Mouse (Mus musculus): ENCODE results near the gene Tle2.

Tle2 gene

GRCm38 (mm10) chr10:81574081-81575056 is at the start of gene Tle2:
Tle2 (plus strand) TSS chr10:81574561.
- no peak for DNase-seq

DNA sequence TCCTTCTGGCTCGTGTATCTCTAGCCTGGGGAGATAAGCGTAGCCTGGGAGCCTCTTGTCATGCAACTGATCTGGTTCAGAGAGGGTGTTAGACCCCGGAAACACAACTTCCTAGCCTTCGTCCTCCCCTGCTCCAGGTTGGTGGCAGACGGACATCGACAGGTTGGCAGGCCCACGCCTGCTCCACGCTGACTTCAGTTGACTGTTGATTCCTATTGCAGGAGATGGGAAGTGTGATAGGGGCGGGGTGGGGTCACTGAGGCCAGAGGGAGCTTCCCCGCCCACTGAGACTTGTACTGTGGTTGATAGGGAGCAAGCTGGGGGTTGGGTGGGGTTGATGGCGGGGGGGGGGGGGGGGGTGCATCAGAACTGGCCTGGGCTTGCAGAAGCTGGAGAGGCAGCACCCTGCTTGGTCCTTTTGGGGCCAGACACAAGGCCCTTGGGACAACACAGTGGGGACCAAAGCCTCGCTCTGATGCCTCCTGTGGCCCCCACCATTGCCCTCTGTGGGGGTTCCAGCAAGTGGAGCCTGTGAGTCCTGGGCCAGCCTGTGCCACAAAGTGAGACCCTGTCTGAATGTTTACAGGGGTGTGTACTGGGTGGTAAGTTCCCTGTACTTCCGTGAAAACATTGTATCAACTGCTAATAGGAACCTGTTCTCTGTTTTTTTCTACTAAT is 49.2 kb upstream of the Tle2 start:
- peak; percentile 47 to 73 for DNase-seq

- DNase-seq = peak; percentile 80 to 86
Observed at GRCm38 (mm10) chr10:81526779-81527178, 47.6 kb upstream of the Tle2 start.

GRCm38 (mm10) chr10:81534826-81535225 is 39.5 kb upstream of the Tle2 start:
- no peak for DNase-seq

GRCm38 (mm10) chr10:81536734-81537133 is 37.6 kb upstream of the Tle2 start:
- no peak for DNase-seq

GRCm38 (mm10) chr10:81537429-81537828 is 36.9 kb upstream of the Tle2 start:
- no peak for DNase-seq

DNA sequence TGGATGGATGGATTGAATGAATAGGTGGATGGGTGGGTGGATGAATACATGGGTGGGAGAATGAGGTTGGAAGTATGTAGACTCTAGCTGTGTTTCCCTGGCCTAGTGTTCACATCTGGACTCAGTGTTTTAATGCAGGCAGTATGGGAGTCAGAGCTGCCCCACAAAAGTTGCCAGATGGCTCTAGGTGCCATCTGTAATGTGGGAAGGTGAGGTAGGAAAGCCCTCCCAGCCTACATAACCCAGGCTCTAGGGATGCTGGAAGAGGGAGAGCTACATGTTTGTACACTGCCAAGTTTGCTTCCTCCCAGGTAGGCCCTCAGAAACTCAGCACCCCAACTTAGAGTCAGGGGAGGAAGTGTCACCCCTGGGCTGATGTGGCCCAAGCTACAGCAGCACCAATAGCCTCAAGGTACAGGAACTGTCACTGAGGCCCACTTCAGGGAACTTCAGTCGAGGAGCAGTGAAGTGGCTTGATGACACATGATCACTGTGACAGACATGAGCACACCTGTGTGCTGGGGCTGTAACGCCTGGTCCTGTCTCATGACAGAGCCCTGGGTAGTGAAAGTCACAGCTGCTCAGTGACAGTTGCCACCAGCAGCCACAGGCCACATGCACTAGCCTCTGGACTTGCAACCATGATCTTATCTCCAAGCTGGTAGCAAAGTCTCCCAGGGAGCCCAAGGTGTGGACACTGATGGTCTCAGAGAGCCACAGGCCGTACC is 35.9 kb upstream of the Tle2 start:
- DNase-seq = no peak

DNA sequence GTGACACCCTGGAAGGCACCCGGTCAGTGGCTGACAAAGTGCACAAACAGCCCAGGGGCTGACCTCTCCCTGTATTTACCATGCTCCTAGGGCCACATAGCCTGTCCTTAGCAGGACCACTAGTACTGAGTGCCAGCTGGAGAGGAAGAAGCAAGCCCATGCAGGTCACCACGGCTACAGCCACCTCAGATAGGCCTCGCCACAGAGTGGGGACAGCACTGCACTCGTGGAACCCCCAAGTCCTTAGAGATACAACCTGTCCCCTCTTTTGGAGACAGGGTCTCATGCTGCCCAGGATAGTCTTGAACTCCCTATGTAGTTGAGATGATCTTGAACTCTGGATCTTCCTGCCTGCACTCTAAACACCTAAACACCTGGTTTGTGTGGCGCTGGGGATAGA is 33.0 kb upstream of the Tle2 start:
- DNase-seq = no peak

DNA sequence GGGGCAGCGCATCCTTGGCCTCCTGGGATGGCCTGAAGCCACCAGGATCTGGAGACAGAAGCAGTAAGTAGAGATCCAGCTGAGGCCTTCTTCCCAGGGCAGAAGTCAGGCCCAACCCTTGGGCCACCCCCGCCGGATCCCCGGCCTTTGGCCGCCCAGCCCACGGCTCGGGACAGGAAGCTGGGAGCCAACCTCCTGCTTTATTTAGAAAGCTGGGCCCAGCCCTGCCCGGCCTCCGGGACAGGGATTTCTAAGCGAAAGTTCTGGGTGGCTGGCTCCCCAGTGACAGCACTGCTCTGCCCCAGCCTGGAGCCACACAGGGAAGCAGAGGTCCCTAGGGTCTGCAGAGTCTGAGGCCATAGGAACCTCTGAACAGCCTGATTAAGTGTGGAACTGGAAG is 32.6 kb upstream of the Tle2 start:
- peak; percentile 71 to 73 for DNase-seq

GRCm38 (mm10) chr10:81542727-81543460 is 31.5 kb upstream of the Tle2 start:
- no peak for DNase-seq

GRCm38 (mm10) chr10:81543633-81544032 is 30.7 kb upstream of the Tle2 start:
- no peak for DNase-seq

DNA sequence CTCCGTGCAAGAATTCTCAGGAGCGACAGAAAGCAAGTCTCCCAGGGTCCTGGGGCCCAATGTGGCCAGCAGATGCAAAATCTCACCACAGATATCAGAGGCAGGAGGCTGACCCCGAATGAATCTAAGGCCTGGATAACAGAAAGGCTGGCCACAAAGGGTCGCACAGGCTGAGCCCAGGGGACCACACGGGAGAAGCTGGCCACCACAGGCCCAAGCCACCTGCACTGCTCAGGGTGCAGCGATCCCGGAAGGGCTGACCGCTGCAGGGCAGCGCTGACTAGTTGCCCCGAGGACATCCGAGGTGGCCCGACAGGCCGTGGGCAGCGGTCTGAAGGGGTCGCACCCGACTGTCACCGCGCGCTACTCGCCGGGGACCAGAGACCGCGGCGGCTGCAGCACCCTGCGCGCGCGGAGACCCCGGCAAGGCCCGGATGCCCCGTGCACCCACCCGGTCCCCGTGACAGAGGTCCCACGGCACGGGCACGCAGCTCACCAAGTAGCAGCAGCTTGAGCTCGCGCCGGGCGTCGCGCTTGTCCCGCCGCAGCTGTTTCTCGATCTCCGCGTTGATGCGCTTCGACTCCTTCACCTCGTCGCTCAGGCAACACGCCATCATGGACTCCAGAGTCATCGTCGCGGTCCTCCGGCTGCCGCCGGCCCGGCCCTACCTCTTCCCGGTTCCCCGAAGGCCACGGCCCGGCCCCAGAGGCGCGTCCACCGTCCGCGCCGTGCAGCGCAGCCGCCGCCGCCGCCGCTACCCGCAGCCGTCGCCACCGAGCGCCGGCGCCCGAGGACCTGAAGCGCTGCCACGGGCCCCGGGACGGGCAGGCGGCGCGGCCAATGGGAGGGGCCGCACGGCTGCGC is 29.8 kb upstream of the Tle2 start:
- DNase-seq = peak in 1 of 2 experiments; percentile 32

GRCm38 (mm10) chr10:81545161-81545747 is 29.1 kb upstream of the Tle2 start, which contains the start of gene Gna11:
Gna11 (minus strand) TSS chr10:81545190.
- peak; percentile 99 to 100 for DNase-seq

GRCm38 (mm10) chr10:81546332-81546731 is 28.0 kb upstream of the Tle2 start:
- DNase-seq = no peak

DNA sequence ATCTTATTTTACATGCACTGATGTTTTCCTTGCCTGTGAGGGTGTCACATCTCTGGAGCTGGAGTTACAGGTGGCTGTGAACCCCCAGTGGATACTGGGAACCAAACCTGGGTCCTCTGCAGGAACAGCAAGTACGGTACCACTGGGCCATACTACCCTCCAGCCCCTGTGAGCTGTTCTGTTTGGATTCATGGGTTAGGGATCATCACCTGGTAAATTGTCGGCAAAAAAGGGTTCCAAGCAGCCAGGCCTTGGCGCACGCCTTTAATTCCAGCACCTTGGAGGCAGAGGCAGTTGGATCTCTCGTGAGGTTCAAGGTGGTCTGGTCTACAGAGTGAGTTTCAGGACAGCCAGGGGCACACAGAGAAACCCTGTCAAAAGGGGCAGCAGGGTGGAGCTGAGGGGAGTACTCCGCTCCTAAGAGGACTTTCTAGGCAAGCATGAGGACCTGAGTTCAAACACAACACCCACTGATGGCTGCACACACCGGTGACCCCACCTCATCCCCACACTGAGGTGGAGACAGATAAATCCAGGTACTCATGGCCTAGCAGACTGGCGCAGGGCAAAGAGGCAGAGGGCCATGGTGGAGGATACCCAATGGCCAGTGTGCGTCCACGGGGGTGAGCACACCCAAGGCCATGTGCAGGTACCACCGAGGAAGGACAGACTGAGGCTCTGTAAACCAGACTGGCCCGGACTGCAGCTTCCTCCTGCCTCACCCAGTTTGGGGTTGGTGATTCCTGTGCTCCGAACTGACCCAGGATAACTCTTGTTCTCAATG is 27.4 kb upstream of the Tle2 start:
- DNase-seq = no peak

GRCm38 (mm10) chr10:81548944-81549343 is 25.4 kb upstream of the Tle2 start:
- peak in 1 of 2 experiments; percentile 62 for DNase-seq

- DNase-seq = peak in 1 of 2 experiments; percentile 69
Observed at GRCm38 (mm10) chr10:81550257-81550656, 24.1 kb upstream of the Tle2 start.

DNA sequence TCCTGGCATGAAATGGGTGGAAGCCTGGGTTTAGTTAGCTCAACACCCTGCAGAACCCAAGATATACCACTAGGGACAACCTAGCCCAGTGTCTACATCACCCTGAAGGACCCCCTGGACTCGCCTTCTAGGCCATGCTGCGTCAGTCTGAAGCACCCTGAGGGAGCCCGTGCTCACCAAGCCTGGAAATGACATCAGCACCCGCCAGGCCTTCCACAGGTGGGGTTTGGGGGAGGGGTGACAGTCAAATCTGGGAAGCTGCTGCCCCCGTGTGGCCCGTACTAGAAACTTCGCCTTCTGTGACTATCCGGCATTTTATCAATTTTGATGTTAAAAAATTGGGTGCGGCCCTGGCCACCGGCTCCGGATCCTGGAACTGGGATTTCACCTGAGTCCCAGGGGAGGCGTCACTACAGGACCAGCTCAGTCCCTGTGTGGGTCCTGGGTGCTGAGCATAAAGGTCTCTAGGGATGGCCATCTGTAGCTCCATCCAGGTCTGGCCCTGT is 22.7 kb upstream of the Tle2 start:
- DNase-seq = peak; percentile 88 to 93

DNA sequence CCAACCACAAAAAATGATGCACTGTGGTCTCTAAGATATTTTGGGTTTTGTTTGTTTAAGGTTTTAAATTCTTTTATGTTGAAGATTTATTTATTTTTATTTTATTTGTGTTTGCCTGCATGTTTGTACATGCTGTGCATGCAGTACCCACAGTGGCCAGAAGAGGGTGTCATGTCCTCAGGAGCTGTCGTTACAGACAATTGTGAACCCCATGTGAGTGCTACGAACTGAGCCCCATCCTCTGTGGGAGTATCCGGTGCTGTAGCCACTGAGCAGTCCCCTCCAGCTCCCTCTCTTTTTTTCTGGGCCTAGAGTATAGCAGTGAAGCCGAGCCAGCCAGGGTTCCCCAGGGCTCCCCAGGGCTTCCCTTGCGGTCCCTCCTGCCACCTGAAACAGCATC is 21.1 kb upstream of the Tle2 start:
- no peak for DNase-seq
